Mouse (Mus musculus) kidney, adult 18-20 months (tissue): ENCODE measurements around the gene Lifr.

Experiments
- DNase-seq: peaks from one replicate; pipeline ENCODE4 v3.0.0; 2021

The Lifr gene

GRCm38 (mm10) chr15:7130691-7131225 lies 40.3 kb downstream of the Lifr start:
- DNase-seq = no peak

- DNase-seq = no peak
These were observed 42.3 kb downstream of the Lifr start for GRCm38 (mm10) chr15:7132741-7133140.

- no peak for DNase-seq
These were observed 44.1 kb downstream of the Lifr start for GRCm38 (mm10) chr15:7134454-7135052.

GRCm38 (mm10) chr15:7135982-7136562 lies 45.7 kb downstream of the Lifr start:
- DNase-seq = no peak

GRCm38 (mm10) chr15:7136912-7137311 lies 46.5 kb downstream of the Lifr start:
- DNase-seq = no peak

- DNase-seq = peak; percentile 62
These were observed 47.2 kb downstream of the Lifr start for GRCm38 (mm10) chr15:7137607-7138006.

GRCm38 (mm10) chr15:7138471-7138870 lies 48.1 kb downstream of the Lifr start:
- DNase-seq = no peak

GRCm38 (mm10) chr15:7140322-7140721 lies 49.9 kb downstream of the Lifr start:
- DNase-seq = no peak

- DNase-seq = no peak
These were observed 50.8 kb downstream of the Lifr start for GRCm38 (mm10) chr15:7141246-7141645.

- DNase-seq = no peak
These were observed 53.3 kb downstream of the Lifr start for GRCm38 (mm10) chr15:7143689-7144170.

- no peak for DNase-seq
These were observed 54.1 kb downstream of the Lifr start for GRCm38 (mm10) chr15:7144542-7144941.

- DNase-seq = no peak
These were observed 54.5 kb downstream of the Lifr start for GRCm38 (mm10) chr15:7144942-7145341.

GRCm38 (mm10) chr15:7145555-7145954 lies 55.1 kb downstream of the Lifr start:
- DNase-seq = no peak

GRCm38 (mm10) chr15:7146529-7146928 lies 56.1 kb downstream of the Lifr start:
- peak; percentile 83 for DNase-seq

- DNase-seq = no peak
These were observed 59.4 kb downstream of the Lifr start for GRCm38 (mm10) chr15:7149796-7150195.

GRCm38 (mm10) chr15:7150591-7150990 lies 60.2 kb downstream of the Lifr start:
- no peak for DNase-seq

GRCm38 (mm10) chr15:7152116-7152760 lies 61.8 kb downstream of the Lifr start:
- DNase-seq = no peak

- no peak for DNase-seq
These were observed 63.8 kb downstream of the Lifr start for GRCm38 (mm10) chr15:7154010-7154736.

- no peak for DNase-seq
These were observed 64.3 kb downstream of the Lifr start for GRCm38 (mm10) chr15:7154737-7155090.

- DNase-seq = no peak
These were observed 67.2 kb downstream of the Lifr start for GRCm38 (mm10) chr15:7157658-7158057.

GRCm38 (mm10) chr15:7159869-7160268 lies 69.5 kb downstream of the Lifr start:
- no peak for DNase-seq

- DNase-seq = no peak
These were observed 69.9 kb downstream of the Lifr start for GRCm38 (mm10) chr15:7160321-7160720.

GRCm38 (mm10) chr15:7163851-7164250 lies 73.4 kb downstream of the Lifr start:
- DNase-seq = no peak
